Mouse (Mus musculus): ENCODE results near the gene Slc4a1ap. TPM values are rescaled to one million over a fixed set of nuclear protein-coding genes. Genes with fewer than 3 reads are reported as not detected.
"Not testable (repeated sequence)": the region's sequence is repeated elsewhere in the genome, so short reads cannot be mapped to it uniquely, and the experiment has no call there.

Gene Slc4a1ap
- polyA plus RNA-seq, 1 experiment, result 16.9 TPM

DNA sequence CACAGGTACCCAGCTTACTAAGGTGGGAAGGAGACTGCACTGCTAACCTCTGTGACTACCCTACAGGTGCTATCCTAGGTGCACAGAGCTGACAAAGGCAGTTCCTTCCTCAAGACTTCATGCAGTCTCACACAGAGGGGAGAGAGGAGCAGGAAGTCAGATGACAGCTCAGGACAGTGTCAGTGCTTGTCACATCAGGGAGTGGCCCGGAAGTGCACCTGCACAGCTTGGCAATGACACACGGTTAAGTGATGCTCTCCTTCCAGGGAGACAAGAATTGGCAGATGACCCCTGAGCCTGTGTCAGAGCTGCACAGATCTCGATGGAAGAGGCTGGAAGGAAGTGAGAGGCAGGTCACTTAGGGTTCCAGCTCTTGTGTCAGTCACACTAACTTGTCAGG, 55.1 kb downstream of the Slc4a1ap start:
- Histone ChIP-seq H3K4me3 (ENCODE audit: control insufficient read depth, low read depth, low read length) (no peak overlapping the region), H3K36me3 (ENCODE audit: control insufficient read depth, insufficient read depth, low read length) (no peaks in the 10 kb centered on the region), H3K27me3 (ENCODE audit: control insufficient read depth, insufficient read depth, low read length) (no peaks in the 10 kb centered on the region), H3K4me1 (ENCODE audit: control insufficient read depth, insufficient read depth, low read length) (no peaks in the 10 kb centered on the region), H3K27ac (ENCODE audit: control insufficient read depth, insufficient read depth, low read depth, low read length) (no peak overlapping the region)
- TF ChIP-seq CTCF (IDR thresholded peaks at IDR 0.05; ENCODE audit: control insufficient read depth, insufficient read depth, insufficient replicate concordance, low read depth, low read length) (no peak), POLR2A (IDR thresholded peaks at IDR 0.05; ENCODE audit: control insufficient read depth, low read depth, low read length) (no peak)

DNA sequence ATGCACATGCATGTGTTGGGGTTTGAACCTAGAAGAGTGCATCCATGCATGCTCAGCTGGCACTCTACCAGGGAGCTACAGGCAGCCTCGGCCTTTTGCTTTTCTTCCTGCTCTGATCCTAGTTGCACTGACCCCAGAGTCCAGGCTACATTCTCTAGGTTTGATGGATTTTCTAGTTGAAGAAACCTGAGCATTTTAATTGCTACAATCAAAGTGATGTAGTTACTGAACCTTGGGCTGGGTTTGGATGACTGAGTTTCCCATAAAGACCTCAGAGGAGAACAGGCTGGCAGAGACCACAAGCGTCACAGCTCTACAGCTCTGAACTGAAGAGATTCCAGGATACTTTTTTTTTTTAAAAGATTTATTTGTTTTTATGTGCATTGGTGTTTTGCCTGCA, 56.5 kb downstream of the Slc4a1ap start:
- H3K27me3 ChIP-seq (ENCODE audit: control insufficient read depth, insufficient read depth, low read length), result no peaks in the 10 kb centered on the region
- H3K27ac ChIP-seq (ENCODE audit: control insufficient read depth, insufficient read depth, low read depth, low read length), result no peak overlapping the region
- H3K36me3 ChIP-seq (ENCODE audit: control insufficient read depth, insufficient read depth, low read length), result no peaks in the 10 kb centered on the region
- H3K4me1 ChIP-seq (ENCODE audit: control insufficient read depth, insufficient read depth, low read length), result no peaks in the 10 kb centered on the region
- TF ChIP-seq CTCF (IDR thresholded peaks at IDR 0.05; ENCODE audit: control insufficient read depth, insufficient read depth, insufficient replicate concordance, low read depth, low read length), result no peak
- TF ChIP-seq POLR2A (IDR thresholded peaks at IDR 0.05; ENCODE audit: control insufficient read depth, low read depth, low read length), result no peak
- H3K4me3 ChIP-seq (ENCODE audit: control insufficient read depth, low read depth, low read length), result no peak overlapping the region

- no peak overlapping the region for H3K27ac ChIP-seq (ENCODE audit: control insufficient read depth, insufficient read depth, low read depth, low read length)
- H3K27me3 ChIP-seq (ENCODE audit: control insufficient read depth, insufficient read depth, low read length), result no peaks in the 10 kb centered on the region
These were observed 58.7 kb downstream of the Slc4a1ap start for GRCm38 (mm10) chr5:31585526-31585925.

GRCm38 (mm10) chr5:31588016-31588415, 61.2 kb downstream of the Slc4a1ap start:
- H3K4me3 ChIP-seq (ENCODE audit: control insufficient read depth, low read depth, low read length), result no peak overlapping the region
- TF ChIP-seq CTCF (IDR thresholded peaks at IDR 0.05; ENCODE audit: control insufficient read depth, insufficient read depth, insufficient replicate concordance, low read depth, low read length) (no peak), POLR2A (IDR thresholded peaks at IDR 0.05; ENCODE audit: control insufficient read depth, low read depth, low read length) (no peak)
- H3K4me1 ChIP-seq (ENCODE audit: control insufficient read depth, insufficient read depth, low read length), result no peaks in the 10 kb centered on the region
- no peak overlapping the region for H3K27ac ChIP-seq (ENCODE audit: control insufficient read depth, insufficient read depth, low read depth, low read length)
- H3K27me3 ChIP-seq (ENCODE audit: control insufficient read depth, insufficient read depth, low read length), result no peaks in the 10 kb centered on the region
- no peaks in the 10 kb centered on the region for H3K36me3 ChIP-seq (ENCODE audit: control insufficient read depth, insufficient read depth, low read length)

More at GRCm38 (mm10) chr5:31585526-31585925, 58.7 kb downstream of the Slc4a1ap start:
- no peaks in the 10 kb centered on the region for H3K4me1 ChIP-seq (ENCODE audit: control insufficient read depth, insufficient read depth, low read length)
- no peak overlapping the region for H3K4me3 ChIP-seq (ENCODE audit: control insufficient read depth, low read depth, low read length)
- H3K36me3 ChIP-seq (ENCODE audit: control insufficient read depth, insufficient read depth, low read length), result no peaks in the 10 kb centered on the region
- TF ChIP-seq POLR2A (IDR thresholded peaks at IDR 0.05; ENCODE audit: control insufficient read depth, low read depth, low read length), result no peak
- TF ChIP-seq CTCF (IDR thresholded peaks at IDR 0.05; ENCODE audit: control insufficient read depth, insufficient read depth, insufficient replicate concordance, low read depth, low read length), result no peak

DNA sequence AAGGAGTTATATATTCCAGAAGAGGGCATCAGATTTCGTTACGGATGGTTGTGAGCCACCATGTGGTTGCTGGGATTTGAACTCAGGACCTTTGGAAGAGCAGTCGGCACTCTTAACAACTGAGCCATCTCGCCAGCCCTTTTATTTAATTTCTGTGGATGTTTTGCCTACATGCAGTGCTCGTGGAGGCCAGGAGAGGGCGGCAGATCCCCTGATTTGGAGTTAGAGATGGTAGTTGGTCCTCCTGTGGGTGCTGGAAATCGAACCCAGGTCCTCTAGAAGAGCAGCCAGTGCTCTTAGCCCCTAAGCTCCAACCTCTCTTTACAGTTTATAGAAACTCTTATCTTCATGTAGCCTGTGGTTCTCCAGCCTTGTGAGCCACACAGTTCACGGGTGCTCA, 61.9 kb downstream of the Slc4a1ap start:
- H3K4me1 ChIP-seq (ENCODE audit: control insufficient read depth, insufficient read depth, low read length); H3K27ac ChIP-seq (ENCODE audit: control insufficient read depth, insufficient read depth, low read depth, low read length); H3K36me3 ChIP-seq (ENCODE audit: control insufficient read depth, insufficient read depth, low read length); H3K4me3 ChIP-seq (ENCODE audit: control insufficient read depth, low read depth, low read length); H3K27me3 ChIP-seq (ENCODE audit: control insufficient read depth, insufficient read depth, low read length): not testable (repeated sequence)
- peak; percentile 57; the same call in 1 of the 2 replicates for TF ChIP-seq CTCF (IDR thresholded peaks at IDR 0.05; ENCODE audit: control insufficient read depth, insufficient read depth, insufficient replicate concordance, low read depth, low read length)

GRCm38 (mm10) chr5:31589711-31590319, 63.0 kb downstream of the Slc4a1ap start:
- no peak overlapping the region for H3K4me3 ChIP-seq (ENCODE audit: control insufficient read depth, low read depth, low read length)
- TF ChIP-seq CTCF (IDR thresholded peaks at IDR 0.05; ENCODE audit: control insufficient read depth, insufficient read depth, insufficient replicate concordance, low read depth, low read length) (no peak), POLR2A (IDR thresholded peaks at IDR 0.05; ENCODE audit: control insufficient read depth, low read depth, low read length) (no peak)
- H3K27me3 ChIP-seq (ENCODE audit: control insufficient read depth, insufficient read depth, low read length), result no peaks in the 10 kb centered on the region
- no peaks in the 10 kb centered on the region for H3K4me1 ChIP-seq (ENCODE audit: control insufficient read depth, insufficient read depth, low read length)
- H3K27ac ChIP-seq (ENCODE audit: control insufficient read depth, insufficient read depth, low read depth, low read length), result no peak overlapping the region
- H3K36me3 ChIP-seq (ENCODE audit: control insufficient read depth, insufficient read depth, low read length), result no peaks in the 10 kb centered on the region

GRCm38 (mm10) chr5:31591122-31591521, 64.3 kb downstream of the Slc4a1ap start:
- Histone ChIP-seq H3K36me3 (ENCODE audit: control insufficient read depth, insufficient read depth, low read length) (no peaks in the 10 kb centered on the region), H3K4me3 (ENCODE audit: control insufficient read depth, low read depth, low read length) (no peak overlapping the region), H3K27ac (ENCODE audit: control insufficient read depth, insufficient read depth, low read depth, low read length) (no peak overlapping the region), H3K27me3 (ENCODE audit: control insufficient read depth, insufficient read depth, low read length) (no peaks in the 10 kb centered on the region), H3K4me1 (ENCODE audit: control insufficient read depth, insufficient read depth, low read length) (no peaks in the 10 kb centered on the region)
- no peak for TF ChIP-seq CTCF (IDR thresholded peaks at IDR 0.05; ENCODE audit: control insufficient read depth, insufficient read depth, insufficient replicate concordance, low read depth, low read length)
- no peak for TF ChIP-seq POLR2A (IDR thresholded peaks at IDR 0.05; ENCODE audit: control insufficient read depth, low read depth, low read length)

DNA sequence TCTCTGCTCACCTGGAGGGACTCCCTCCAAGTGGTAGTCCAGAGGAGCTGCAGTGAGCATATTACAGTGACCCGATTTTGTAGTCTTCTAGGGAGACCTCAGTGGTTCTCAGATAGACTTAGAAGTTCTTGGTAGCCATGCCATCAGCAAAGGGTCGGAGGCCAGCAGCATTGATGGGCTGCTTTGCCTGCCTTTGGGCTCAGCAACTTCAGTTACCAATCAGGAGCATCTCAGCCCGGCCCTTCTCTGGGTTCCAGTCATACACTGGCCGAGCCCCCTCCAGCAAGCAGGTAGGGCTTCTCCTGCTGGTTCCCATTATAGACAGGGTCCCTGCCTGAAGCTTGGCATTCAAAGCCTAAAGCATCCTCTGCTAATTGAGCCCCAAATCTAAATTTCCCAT, 69.1 kb downstream of the Slc4a1ap start:
- Histone ChIP-seq H3K4me3 (ENCODE audit: control insufficient read depth, low read depth, low read length) (no peak overlapping the region), H3K27ac (ENCODE audit: control insufficient read depth, insufficient read depth, low read depth, low read length) (no peak overlapping the region)
- TF ChIP-seq CTCF (IDR thresholded peaks at IDR 0.05; ENCODE audit: control insufficient read depth, insufficient read depth, insufficient replicate concordance, low read depth, low read length), result no peak
- no peak for TF ChIP-seq POLR2A (IDR thresholded peaks at IDR 0.05; ENCODE audit: control insufficient read depth, low read depth, low read length)

More for the DNA sequence above, 69.1 kb downstream of the Slc4a1ap start:
- Histone ChIP-seq H3K36me3 (ENCODE audit: control insufficient read depth, insufficient read depth, low read length) (no peaks in the 10 kb centered on the region), H3K27me3 (ENCODE audit: control insufficient read depth, insufficient read depth, low read length) (no peaks in the 10 kb centered on the region), H3K4me1 (ENCODE audit: control insufficient read depth, insufficient read depth, low read length) (peaks cover 3% of the 10 kb centered on the region)
